Mouse (Mus musculus): ENCODE measurements around the gene Sestd1. TPM values are rescaled to one million over a fixed set of nuclear protein-coding genes. Genes with fewer than 3 reads are reported as not detected.

Gene Sestd1
- polyA plus RNA-seq, 1 experiment: 2.7 TPM

DNA sequence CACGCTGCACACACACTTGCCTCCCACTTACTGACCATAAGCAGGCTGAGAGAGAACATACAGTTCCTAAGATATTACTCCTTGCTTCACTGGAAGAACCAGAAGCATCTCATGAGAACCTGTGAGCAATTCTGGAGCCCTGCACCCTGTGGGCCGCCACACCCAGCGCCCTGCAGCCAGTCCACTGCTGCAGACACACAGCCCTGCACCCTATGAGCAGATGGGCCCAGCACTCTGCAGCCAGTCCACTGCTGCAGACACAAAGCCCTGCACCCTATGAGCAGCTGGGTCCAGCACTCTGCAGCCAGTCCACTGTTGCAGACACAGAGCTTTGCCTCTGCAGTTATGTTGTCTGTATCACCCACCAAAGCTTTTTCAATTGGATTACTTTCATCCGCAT, 80.0 kb downstream of the Sestd1 start:
- Histone ChIP-seq H3K4me3 (replicated peaks; ENCODE audit: control insufficient read depth, low read depth, low read length) (no peak overlapping the region), H3K4me1 (ENCODE audit: control insufficient read depth, insufficient read depth, low read length) (peaks cover 2% of the 10 kb centered on the region; the same call in 1 of the 2 replicates), H3K27ac (ENCODE audit: control insufficient read depth, insufficient read depth, low read depth, low read length, poor library complexity) (no peak overlapping the region)
- TF ChIP-seq POLR2A (IDR thresholded peaks at IDR 0.05; ENCODE audit: borderline replicate concordance, control insufficient read depth, low read depth, low read length) (no peak), CTCF (IDR thresholded peaks at IDR 0.05; ENCODE audit: control insufficient read depth, insufficient read depth, low read length) (no peak)
- 86% methylated on average over 4 of the region's 4 CpGs for WGBS

DNA sequence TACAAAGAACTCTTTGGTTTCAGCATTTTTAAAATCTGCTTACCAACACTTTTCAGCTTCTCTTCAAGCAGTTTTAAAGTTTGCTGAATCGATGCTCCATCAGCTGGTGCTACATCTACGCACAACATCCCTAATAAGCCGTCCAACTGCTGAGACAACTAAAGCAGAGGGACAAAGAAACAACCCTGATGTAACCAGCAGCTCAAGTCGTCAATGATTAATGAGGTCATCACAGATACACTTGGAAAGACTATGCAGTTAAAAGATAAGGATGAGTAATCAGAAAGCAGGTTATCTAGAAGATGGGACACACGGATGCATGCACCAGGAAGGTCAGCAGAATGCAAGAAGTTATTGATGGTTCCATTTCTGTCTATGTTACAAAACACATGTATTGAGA, 82.1 kb downstream of the Sestd1 start:
- Histone ChIP-seq H3K4me1 (ENCODE audit: control insufficient read depth, insufficient read depth, low read length) (peaks cover 2% of the 10 kb centered on the region; the same call in 1 of the 2 replicates), H3K27ac (ENCODE audit: control insufficient read depth, insufficient read depth, low read depth, low read length, poor library complexity) (no peak overlapping the region), H3K4me3 (replicated peaks; ENCODE audit: control insufficient read depth, low read depth, low read length) (no peak overlapping the region)
- TF ChIP-seq CTCF (IDR thresholded peaks at IDR 0.05; ENCODE audit: control insufficient read depth, insufficient read depth, low read length): no peak
- TF ChIP-seq POLR2A (IDR thresholded peaks at IDR 0.05; ENCODE audit: borderline replicate concordance, control insufficient read depth, low read depth, low read length): no peak
- 77% methylated on average over 5 of the region's 5 CpGs for WGBS

DNA sequence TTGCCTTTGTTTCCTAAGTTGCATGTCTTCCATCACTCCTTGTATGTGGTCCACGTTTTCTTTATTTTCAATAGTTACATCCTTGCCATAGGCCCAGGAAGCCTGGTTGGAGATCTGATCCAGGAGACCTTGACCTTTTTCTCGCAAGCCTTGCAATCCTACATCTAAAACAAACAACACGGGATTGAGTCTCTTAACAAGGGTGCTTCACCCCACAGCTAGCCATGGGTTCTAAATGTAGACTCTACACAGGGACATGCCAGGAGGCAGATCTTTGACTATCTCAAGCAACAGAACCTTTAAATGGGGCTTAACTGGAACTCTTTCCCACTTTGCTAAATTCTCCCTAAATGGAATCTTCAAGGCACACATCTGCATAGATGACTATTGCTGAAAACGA, 83.6 kb downstream of the Sestd1 start:
- H3K4me3 ChIP-seq (replicated peaks; ENCODE audit: control insufficient read depth, low read depth, low read length): no peak overlapping the region
- H3K27ac ChIP-seq (ENCODE audit: control insufficient read depth, insufficient read depth, low read depth, low read length, poor library complexity): no peak overlapping the region
- 83% methylated on average over 4 of the region's 4 CpGs for WGBS
- no peak for TF ChIP-seq CTCF (IDR thresholded peaks at IDR 0.05; ENCODE audit: control insufficient read depth, insufficient read depth, low read length)
- TF ChIP-seq POLR2A (IDR thresholded peaks at IDR 0.05; ENCODE audit: borderline replicate concordance, control insufficient read depth, low read depth, low read length): no peak
- H3K4me1 ChIP-seq (ENCODE audit: control insufficient read depth, insufficient read depth, low read length): peaks cover 2% of the 10 kb centered on the region; the same call in 1 of the 2 replicates

DNA sequence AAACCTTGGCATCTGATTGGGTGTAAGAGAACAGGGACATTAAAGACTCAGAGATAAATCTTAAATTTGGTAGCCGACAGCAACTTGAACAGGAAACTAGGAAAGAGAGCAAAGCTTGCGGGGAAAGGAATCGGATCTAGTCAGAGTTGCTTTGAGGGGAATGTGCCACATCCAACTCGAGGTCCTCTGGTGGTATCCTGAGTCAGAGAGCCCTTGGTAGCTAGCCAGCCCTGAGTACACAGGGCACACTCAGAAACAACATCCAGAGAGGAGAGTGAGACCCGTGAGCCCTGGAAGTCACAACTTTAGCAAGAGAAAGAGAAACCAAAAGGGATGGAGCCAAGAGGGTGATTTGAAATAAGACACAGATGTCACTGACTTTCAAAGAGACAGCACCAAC, 85.3 kb downstream of the Sestd1 start:
- WGBS: 82% methylated on average over 5 of the region's 5 CpGs
- no peak overlapping the region for H3K4me3 ChIP-seq (replicated peaks; ENCODE audit: control insufficient read depth, low read depth, low read length)
- no peak for TF ChIP-seq CTCF (IDR thresholded peaks at IDR 0.05; ENCODE audit: control insufficient read depth, insufficient read depth, low read length)
- no peak for TF ChIP-seq POLR2A (IDR thresholded peaks at IDR 0.05; ENCODE audit: borderline replicate concordance, control insufficient read depth, low read depth, low read length)

DNA sequence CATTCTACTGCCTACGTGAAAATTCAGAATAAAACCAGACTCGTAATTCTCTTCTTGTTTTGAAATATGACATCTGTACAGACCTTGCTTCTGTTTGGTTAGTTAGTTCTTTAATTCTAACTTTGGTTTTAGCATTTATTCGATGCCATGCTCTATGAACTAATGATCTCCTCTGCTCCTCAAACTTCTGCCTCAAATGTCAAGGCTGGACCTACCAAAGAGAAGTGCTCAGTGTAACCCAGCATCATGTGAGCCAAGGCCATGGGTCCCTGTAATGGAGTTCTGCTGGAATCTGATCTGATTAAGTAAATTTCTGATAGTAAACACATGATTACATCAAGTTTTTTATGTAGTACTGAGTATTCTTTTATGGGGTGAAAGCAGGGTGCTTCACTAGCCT, 88.6 kb downstream of the Sestd1 start:
- Histone ChIP-seq H3K27ac (ENCODE audit: control insufficient read depth, insufficient read depth, low read depth, low read length, poor library complexity) (no peak overlapping the region), H3K4me1 (ENCODE audit: control insufficient read depth, insufficient read depth, low read length) (no peaks in the 10 kb centered on the region), H3K4me3 (replicated peaks; ENCODE audit: control insufficient read depth, low read depth, low read length) (no peak overlapping the region)
- no peak for TF ChIP-seq CTCF (IDR thresholded peaks at IDR 0.05; ENCODE audit: control insufficient read depth, insufficient read depth, low read length)
- no peak for TF ChIP-seq POLR2A (IDR thresholded peaks at IDR 0.05; ENCODE audit: borderline replicate concordance, control insufficient read depth, low read depth, low read length)
- WGBS: 85% methylated on average over 3 of the region's 3 CpGs

More for the DNA sequence above, 85.3 kb downstream of the Sestd1 start:
- no peaks in the 10 kb centered on the region for H3K4me1 ChIP-seq (ENCODE audit: control insufficient read depth, insufficient read depth, low read length)
- H3K27ac ChIP-seq (ENCODE audit: control insufficient read depth, insufficient read depth, low read depth, low read length, poor library complexity): no peak overlapping the region

DNA sequence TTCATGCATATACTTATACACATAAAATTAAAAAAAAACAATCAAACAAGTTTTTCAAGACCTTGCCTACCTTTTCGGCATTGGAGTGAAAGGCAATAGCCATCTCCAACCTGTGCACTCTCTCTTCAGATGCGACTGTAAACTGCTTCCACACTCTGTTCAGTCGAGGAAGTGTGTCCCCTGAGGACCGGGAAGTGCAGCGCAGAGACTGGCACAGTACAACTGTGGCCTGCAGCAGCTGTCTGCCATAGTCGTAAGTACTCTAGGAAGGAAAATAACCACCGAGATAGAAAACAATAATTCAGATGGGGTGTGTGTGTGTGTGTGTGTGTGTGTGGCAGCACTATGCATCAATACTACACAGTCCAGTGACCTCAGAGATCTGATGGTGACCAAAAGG, 89.5 kb downstream of the Sestd1 start:
- TF ChIP-seq POLR2A (IDR thresholded peaks at IDR 0.05; ENCODE audit: borderline replicate concordance, control insufficient read depth, low read depth, low read length) (no peak), CTCF (IDR thresholded peaks at IDR 0.05; ENCODE audit: control insufficient read depth, insufficient read depth, low read length) (no peak)
- no peak overlapping the region for H3K4me3 ChIP-seq (replicated peaks; ENCODE audit: control insufficient read depth, low read depth, low read length)
- WGBS: 82% methylated on average over 7 of the region's 7 CpGs
- no peak overlapping the region for H3K27ac ChIP-seq (ENCODE audit: control insufficient read depth, insufficient read depth, low read depth, low read length, poor library complexity)
- no peaks in the 10 kb centered on the region for H3K4me1 ChIP-seq (ENCODE audit: control insufficient read depth, insufficient read depth, low read length)

DNA sequence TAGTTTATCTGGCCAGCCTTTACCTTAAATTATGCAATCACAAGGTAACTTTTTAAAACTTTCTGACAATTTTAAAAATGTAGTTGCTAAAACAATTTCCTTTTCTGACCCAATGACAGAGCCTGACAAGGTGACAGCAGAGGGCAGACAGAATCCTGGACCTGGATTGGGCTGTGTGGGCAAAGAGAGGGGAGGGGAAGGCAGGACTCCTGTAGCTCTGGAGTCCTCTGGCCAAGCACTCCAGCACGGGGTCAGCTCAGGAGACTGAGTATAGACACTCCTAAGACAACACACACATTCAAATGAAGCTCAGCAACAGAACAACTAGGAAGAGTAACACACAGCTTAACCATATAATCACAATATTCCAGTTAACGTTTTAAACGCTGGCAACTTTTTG, 90.1 kb downstream of the Sestd1 start:
- H3K27ac ChIP-seq (ENCODE audit: control insufficient read depth, insufficient read depth, low read depth, low read length, poor library complexity): no peak overlapping the region
- no peaks in the 10 kb centered on the region for H3K4me1 ChIP-seq (ENCODE audit: control insufficient read depth, insufficient read depth, low read length)
- WGBS: 87% methylated on average over 3 of the region's 3 CpGs
- TF ChIP-seq POLR2A (IDR thresholded peaks at IDR 0.05; ENCODE audit: borderline replicate concordance, control insufficient read depth, low read depth, low read length) (no peak), CTCF (IDR thresholded peaks at IDR 0.05; ENCODE audit: control insufficient read depth, insufficient read depth, low read length) (no peak)
- H3K4me3 ChIP-seq (replicated peaks; ENCODE audit: control insufficient read depth, low read depth, low read length): no peak overlapping the region

DNA sequence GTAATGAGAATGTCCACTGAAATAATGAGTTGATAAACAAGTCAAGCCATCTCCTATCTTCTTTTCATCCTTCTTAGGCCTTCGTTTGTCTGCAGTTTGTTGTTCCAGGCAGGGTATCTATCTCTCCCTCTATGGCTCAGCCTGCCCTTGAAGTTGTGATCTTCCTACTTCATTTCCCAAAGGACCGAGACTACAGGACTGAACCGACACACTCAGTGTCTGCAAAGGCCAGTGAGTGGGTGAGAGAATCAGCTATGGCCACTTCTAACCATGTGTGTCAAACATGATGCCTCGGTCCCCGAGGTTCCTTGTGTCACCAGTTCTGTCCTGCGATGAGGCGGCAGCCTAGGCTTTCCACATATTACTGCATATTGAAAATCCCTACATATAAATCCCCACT, 90.7 kb downstream of the Sestd1 start:
- H3K4me1 ChIP-seq (ENCODE audit: control insufficient read depth, insufficient read depth, low read length): no peaks in the 10 kb centered on the region
- no peak for TF ChIP-seq CTCF (IDR thresholded peaks at IDR 0.05; ENCODE audit: control insufficient read depth, insufficient read depth, low read length)
- TF ChIP-seq POLR2A (IDR thresholded peaks at IDR 0.05; ENCODE audit: borderline replicate concordance, control insufficient read depth, low read depth, low read length): no peak
- no peak overlapping the region for H3K4me3 ChIP-seq (replicated peaks; ENCODE audit: control insufficient read depth, low read depth, low read length)
- no peak overlapping the region for H3K27ac ChIP-seq (ENCODE audit: control insufficient read depth, insufficient read depth, low read depth, low read length, poor library complexity)
- 83% methylated on average over 7 of the region's 7 CpGs for WGBS

DNA sequence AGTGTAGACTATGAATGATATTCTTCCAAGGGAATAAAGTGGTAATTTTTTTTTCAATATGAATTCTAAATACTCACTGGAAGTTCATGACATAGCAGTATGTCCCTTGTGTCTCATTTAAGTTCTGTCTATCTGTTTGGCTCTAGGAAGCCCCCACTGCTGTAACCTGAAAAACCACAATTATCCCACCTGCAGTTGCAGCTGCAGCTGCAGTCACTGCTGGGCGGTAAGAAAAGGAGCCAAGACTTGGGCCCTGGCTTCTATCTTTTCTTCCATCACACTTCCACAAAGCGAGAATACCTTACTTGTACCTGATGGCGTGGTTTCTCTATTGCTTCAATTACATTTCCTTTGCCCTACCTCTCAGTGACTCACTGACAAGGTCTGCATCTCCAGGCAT, 92.9 kb downstream of the Sestd1 start:
- H3K4me1 ChIP-seq (ENCODE audit: control insufficient read depth, insufficient read depth, low read length): no peaks in the 10 kb centered on the region
- H3K4me3 ChIP-seq (replicated peaks; ENCODE audit: control insufficient read depth, low read depth, low read length): no peak overlapping the region
- TF ChIP-seq POLR2A (IDR thresholded peaks at IDR 0.05; ENCODE audit: borderline replicate concordance, control insufficient read depth, low read depth, low read length) (no peak), CTCF (IDR thresholded peaks at IDR 0.05; ENCODE audit: control insufficient read depth, insufficient read depth, low read length) (no peak)
- 87% methylated on average over 3 of the region's 3 CpGs for WGBS
- no peak overlapping the region for H3K27ac ChIP-seq (ENCODE audit: control insufficient read depth, insufficient read depth, low read depth, low read length, poor library complexity)
